Mouse (Mus musculus) forebrain, embryonic 14.5 days (tissue): ENCODE measurements around the gene Otop2. TPM values are rescaled to one million over a fixed set of nuclear protein-coding genes. Genes with fewer than 3 reads are reported as not detected.
A peak's percentile ranks its signal among the peaks of the same experiment; 100 is the strongest.

Experiments used
- ATAC-seq: fragments of 200-750 bp; cut with Nextera tagmentation; 2 replicates; pipeline ENCODE4 v1.8.0; 2017; ENCODE audit warnings: mild to moderate bottlenecking, moderate library complexity
- DNase-seq: peaks from one replicate; pipeline ENCODE4 v3.0.0-alpha.2; 2015; ENCODE audit warnings: low spot score
- H3K27ac ChIP-seq: fragments of 300-500 bp; sonication (generic); 2 replicates; pipeline ENCODE4 v1.5.1; 2014; ENCODE audit warnings: low read depth, mild to moderate bottlenecking, control low read depth, low read length, moderate library complexity
- H3K27me3 ChIP-seq: fragments of 300-500 bp; sonication (generic); replicated peaks from 2 replicates; pipeline ENCODE4 v1.6.1; 2014; ENCODE audit warnings: low read length, control low read depth, mixed read lengths; ENCODE audit not compliant: control insufficient read depth, insufficient read depth
- H3K36me3 ChIP-seq: fragments of 300-500 bp; sonication (generic); 2 replicates; pipeline ENCODE4 v1.6.1; 2014; ENCODE audit warnings: low read length, control low read depth; ENCODE audit not compliant: control insufficient read depth, insufficient read depth
- H3K4me1 ChIP-seq: fragments of 300-500 bp; sonication (generic); 2 replicates; pipeline ENCODE4 v1.6.1; 2014; ENCODE audit warnings: antibody characterized with exemption, low read length, control low read depth; ENCODE audit not compliant: control insufficient read depth, insufficient read depth
- H3K4me2 ChIP-seq: fragments of 300-500 bp; sonication (generic); 2 replicates; pipeline ENCODE4 v1.6.1; 2014; ENCODE audit warnings: mild to moderate bottlenecking, control low read depth, low read length
- H3K4me3 ChIP-seq: fragments of 300-500 bp; sonication (generic); 2 replicates; pipeline ENCODE4 v1.5.1; 2014; ENCODE audit warnings: low read depth, low read length, control low read depth
- H3K9ac ChIP-seq: fragments of 300-500 bp; sonication (generic); 2 replicates; pipeline ENCODE4 v1.6.1; 2014; ENCODE audit warnings: mild to moderate bottlenecking, low read length, control low read depth, moderate library complexity
- H3K9me3 ChIP-seq: fragments of 300-500 bp; sonication (generic); replicated peaks from 2 replicates; pipeline ENCODE4 v1.6.1; 2016; ENCODE audit warnings: low read length, control low read depth, mixed read lengths; ENCODE audit not compliant: control insufficient read depth
- WGBS: fragments of 180-500 bp; shearing (Covaris S2); extraction: QIAGEN DNeasy Blood & Tissue Kit; methylation state at CpG from one replicate; pipeline ENCODE4 v1.1.7; 2014; 5-methylcytosine and 5-hydroxymethylcytosine counted together
- polyA plus RNA-seq: library from polyadenylated mRNA; unstranded; fragments of >200 nt; fragmentation: Nextera tagmentation; extraction: Ambion mirVana; gene quantifications from 2 replicates; pipeline ENCODE4 v1.2.1, GENCODE M21; 2014

The Otop2 gene
- not detected in 2 replicates for polyA plus RNA-seq

- 0 out of 2 replicates have a peak, but pooled peaks cover 2% of the 10 kb centered on the region for H3K27me3 ChIP-seq
- H3K36me3 ChIP-seq: no peaks in the 10 kb centered on the region
- no peak within 1 kb of the TSS for H3K9ac ChIP-seq
- no peak within 1 kb of the TSS for H3K4me3 ChIP-seq
- H3K27ac ChIP-seq: no peak within 1 kb of the TSS
- WGBS: 15% methylated on average over 8 of the region's 8 CpGs
- H3K4me2 ChIP-seq: no peak within 1 kb of the TSS
- no peaks in the 10 kb centered on the region for H3K4me1 ChIP-seq
- no peak for ATAC-seq
- no peak for DNase-seq
- H3K9me3 ChIP-seq: no peaks in the 10 kb centered on the region
Measured at GRCm38 (mm10) chr11:115306863-115307262, at the start of gene Otop2. Gene Otop2, plus strand, starts transcription at chr11:115307163.

DNA sequence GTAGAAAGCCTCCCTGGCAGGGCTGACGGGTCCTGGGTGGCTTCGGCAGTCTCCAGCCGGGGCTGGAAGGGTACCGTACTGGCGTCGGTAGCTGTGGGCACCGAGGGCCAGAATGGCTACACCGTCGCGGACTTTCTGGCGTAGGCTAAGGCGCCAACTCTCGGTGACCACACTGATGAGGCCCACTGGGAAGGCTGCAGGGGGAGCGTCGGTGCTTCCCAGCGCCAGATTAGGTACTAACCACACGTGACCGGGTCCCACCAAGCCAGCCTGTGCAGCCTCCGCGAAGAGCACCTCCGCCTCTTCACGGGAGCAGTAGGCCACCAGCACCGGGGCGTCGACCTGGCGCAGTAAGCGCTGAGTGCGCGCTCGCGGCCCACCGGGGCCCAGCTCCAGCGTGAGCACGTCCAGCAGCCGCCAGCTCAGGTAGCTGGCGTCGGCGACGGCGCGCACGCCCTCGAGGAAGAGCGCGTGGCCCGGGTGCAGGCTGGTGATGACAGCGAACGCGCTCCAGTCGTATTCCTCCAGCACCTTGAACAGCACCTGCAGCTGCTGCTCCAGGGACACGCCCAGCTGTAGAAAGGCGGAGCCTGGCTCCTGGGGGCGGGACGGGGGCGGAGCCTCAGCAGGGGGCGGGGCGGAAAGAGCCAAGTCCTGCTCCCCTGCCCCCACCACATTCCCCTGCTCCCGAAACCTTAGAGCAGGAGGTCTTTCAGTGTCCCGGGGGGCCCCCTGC is 49.0 kb upstream of the Otop2 start:
- Histone ChIP-seq H3K4me1 (peaks cover 3% of the 10 kb centered on the region; the same call in 1 of the 2 replicates), H3K9ac (no peak overlapping the region), H3K4me3 (peak overlapping the region; percentile 13), H3K36me3 (no peaks in the 10 kb centered on the region), H3K9me3 (no peaks in the 10 kb centered on the region), H3K27ac (no peak overlapping the region), H3K27me3 (peaks cover 40% of the 10 kb centered on the region), H3K4me2 (peak overlapping the region; percentile 33)
- 16% methylated on average over 59 of the region's 59 CpGs for WGBS
- no peak for ATAC-seq
- no peak for DNase-seq

GRCm38 (mm10) chr11:115259134-115259533 is 47.8 kb upstream of the Otop2 start:
- Histone ChIP-seq H3K36me3 (no peaks in the 10 kb centered on the region), H3K27me3 (peaks cover 43% of the 10 kb centered on the region), H3K4me3 (no peak overlapping the region), H3K9ac (no peak overlapping the region), H3K4me1 (peaks cover 3% of the 10 kb centered on the region; the same call in 1 of the 2 replicates), H3K9me3 (no peaks in the 10 kb centered on the region), H3K27ac (no peak overlapping the region), H3K4me2 (no peak overlapping the region)
- ATAC-seq (no peak), DNase-seq (no peak)
- 87% methylated on average over 4 of the region's 4 CpGs for WGBS

GRCm38 (mm10) chr11:115262954-115263353 is 44.0 kb upstream of the Otop2 start:
- Histone ChIP-seq H3K4me2 (no peak overlapping the region), H3K36me3 (peaks cover 2% of the 10 kb centered on the region; the same call in 1 of the 2 replicates), H3K4me3 (no peak overlapping the region), H3K4me1 (peaks cover 6% of the 10 kb centered on the region), H3K27ac (no peak overlapping the region), H3K27me3 (peaks cover 68% of the 10 kb centered on the region), H3K9ac (no peak overlapping the region), H3K9me3 (no peaks in the 10 kb centered on the region)
- DNase-seq: peak; percentile 41
- no peak for ATAC-seq
- WGBS: 63% methylated on average over 11 of the region's 11 CpGs

DNA sequence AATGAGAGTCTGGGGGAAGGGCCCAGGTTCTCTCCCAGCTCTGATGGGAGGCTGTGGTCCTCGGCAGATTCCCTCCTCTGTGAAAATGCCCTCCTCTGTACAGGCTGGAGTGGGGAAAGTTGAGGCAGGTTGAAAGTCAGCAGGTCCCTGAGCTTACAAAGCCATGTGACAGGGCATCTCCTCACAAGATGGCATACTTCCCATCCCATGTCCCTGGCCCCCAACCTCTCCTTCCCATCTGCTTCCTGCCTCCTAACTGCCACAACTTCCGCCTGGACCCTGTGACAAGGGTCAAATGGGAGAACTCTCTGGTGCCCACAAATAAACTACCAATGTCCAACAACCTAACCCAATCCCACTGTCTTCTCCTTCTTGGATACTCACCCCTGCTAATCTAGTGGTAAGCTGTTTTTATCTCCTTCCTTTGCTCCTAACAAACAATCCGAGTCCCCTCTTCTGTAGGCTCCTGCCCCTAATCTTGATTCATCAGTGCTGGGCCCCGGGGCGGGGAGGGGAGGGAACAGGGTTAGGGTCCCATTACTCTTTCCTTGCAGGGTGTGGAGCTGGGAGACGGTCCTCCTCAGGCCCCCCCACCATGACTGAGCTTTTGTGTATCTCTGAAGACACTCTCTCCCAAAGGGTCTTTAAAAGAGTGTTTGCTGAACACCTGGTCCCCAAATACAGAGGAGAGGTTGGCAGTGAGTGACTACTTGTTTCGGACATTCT is 42.7 kb upstream of the Otop2 start:
- DNase-seq: no peak
- Histone ChIP-seq H3K9me3 (no peaks in the 10 kb centered on the region), H3K4me1 (peaks cover 4% of the 10 kb centered on the region; the same call in 1 of the 2 replicates), H3K27me3 (peaks cover 64% of the 10 kb centered on the region), H3K9ac (no peak overlapping the region), H3K4me3 (no peak overlapping the region), H3K27ac (no peak overlapping the region), H3K36me3 (peaks cover 12% of the 10 kb centered on the region; the same call in 1 of the 2 replicates), H3K4me2 (no peak overlapping the region)
- WGBS: 67% methylated on average over 7 of the region's 7 CpGs
- no peak for ATAC-seq

GRCm38 (mm10) chr11:115264862-115265668 is 41.9 kb upstream of the Otop2 start:
- Histone ChIP-seq H3K9ac (no peak overlapping the region), H3K4me1 (peaks cover 4% of the 10 kb centered on the region; the same call in 1 of the 2 replicates), H3K4me2 (peak overlapping the region; percentile 44), H3K27me3 (peaks cover 59% of the 10 kb centered on the region), H3K27ac (no peak overlapping the region), H3K4me3 (peak overlapping the region; percentile 18), H3K36me3 (peaks cover 14% of the 10 kb centered on the region; the same call in 1 of the 2 replicates), H3K9me3 (no peaks in the 10 kb centered on the region)
- DNase-seq: peak; percentile 64
- ATAC-seq: peak; percentile 60
- 6% methylated on average over 39 of the region's 39 CpGs for WGBS

DNA sequence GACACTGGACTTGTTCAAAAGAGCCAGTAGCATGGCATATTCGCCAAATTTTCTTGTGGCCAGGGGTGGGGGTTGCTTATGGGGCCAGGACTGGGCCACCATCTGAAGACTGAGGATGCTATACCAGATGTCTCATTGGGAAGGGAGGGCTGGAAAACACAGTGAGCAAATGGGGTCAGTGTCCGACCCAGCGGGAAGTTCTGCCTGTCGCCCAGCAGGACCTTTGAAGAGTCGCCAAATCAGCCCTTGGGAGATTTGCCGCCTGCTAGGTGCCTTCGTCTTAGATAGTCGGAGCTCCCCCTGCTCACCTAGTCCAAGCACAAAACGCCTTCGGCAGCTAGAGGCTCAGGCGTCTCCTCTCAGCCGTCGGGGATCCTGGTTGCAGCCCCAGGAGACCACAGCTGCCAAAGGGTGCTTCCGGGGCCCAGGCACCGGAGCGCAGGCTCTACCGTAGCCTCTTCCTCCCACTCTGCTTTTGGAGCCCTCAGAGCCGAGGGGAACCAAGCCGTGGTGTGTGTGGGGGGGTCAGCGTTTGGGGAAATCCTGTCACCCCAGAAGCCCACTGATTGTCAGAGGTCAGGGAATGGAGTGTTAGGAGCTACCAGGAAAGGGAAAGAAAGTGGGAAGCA is 41.1 kb upstream of the Otop2 start:
- no peak for DNase-seq
- Histone ChIP-seq H3K36me3 (peaks cover 14% of the 10 kb centered on the region; the same call in 1 of the 2 replicates), H3K27me3 (peaks cover 59% of the 10 kb centered on the region), H3K4me3 (peak overlapping the region; percentile 24; the same call in 1 of the 2 replicates), H3K4me1 (peaks cover 4% of the 10 kb centered on the region; the same call in 1 of the 2 replicates), H3K9me3 (no peaks in the 10 kb centered on the region), H3K9ac (no peak overlapping the region), H3K27ac (no peak overlapping the region), H3K4me2 (peak overlapping the region; percentile 48; the same call in 1 of the 2 replicates)
- ATAC-seq: no peak
- WGBS: 4% methylated on average over 20 of the region's 20 CpGs

DNA sequence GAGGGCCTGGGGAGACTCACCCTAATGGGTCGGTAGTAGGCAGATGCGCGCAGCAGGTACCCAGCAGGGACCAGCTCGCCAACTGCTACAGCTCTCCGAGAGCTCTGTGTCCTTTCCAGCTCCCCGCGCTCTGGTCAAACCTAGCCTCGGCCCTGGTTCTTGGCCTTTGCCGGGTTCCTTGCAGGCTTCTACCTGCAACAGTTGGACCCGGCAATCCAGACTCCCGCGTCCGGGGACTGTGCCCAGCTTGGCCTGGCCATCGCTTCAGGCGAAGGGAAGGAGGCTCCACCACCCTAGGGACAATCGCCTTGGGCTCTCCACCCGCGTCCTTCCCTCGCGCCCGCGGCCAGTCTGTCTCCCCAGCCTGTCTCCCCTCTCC is 40.6 kb upstream of the Otop2 start:
- no peak for DNase-seq
- H3K4me2 ChIP-seq: peak overlapping the region; percentile 48
- no peaks in the 10 kb centered on the region for H3K9me3 ChIP-seq
- 2% methylated on average over 20 of the region's 22 CpGs for WGBS
- H3K27me3 ChIP-seq: peaks cover 54% of the 10 kb centered on the region
- ATAC-seq: no peak
- H3K27ac ChIP-seq: no peak overlapping the region
- H3K9ac ChIP-seq: no peak overlapping the region
- H3K4me3 ChIP-seq: peak overlapping the region; percentile 24
- peaks cover 4% of the 10 kb centered on the region; the same call in 1 of the 2 replicates for H3K4me1 ChIP-seq
- H3K36me3 ChIP-seq: peaks cover 14% of the 10 kb centered on the region; the same call in 1 of the 2 replicates
